Mouse (Mus musculus): ENCODE data around the gene Ranbp1.
"Not testable (repeated sequence)": the region's sequence is repeated elsewhere in the genome, so short reads cannot be mapped to it uniquely, and the experiment has no call there.

Ranbp1 gene

GRCm38 (mm10) chr16:18203430-18204091, 45.0 kb downstream of the Ranbp1 start:
- no peak for DNase-seq (ENCODE audit: low spot score in 2 of 2)

GRCm38 (mm10) chr16:18202061-18202460, 46.5 kb downstream of the Ranbp1 start:
- DNase-seq (ENCODE audit: low spot score in 2 of 2) = no peak

GRCm38 (mm10) chr16:18201620-18202019, 46.9 kb downstream of the Ranbp1 start:
- DNase-seq (ENCODE audit: low spot score in 2 of 2) = peak in 1 of 2 experiments; percentile 19

GRCm38 (mm10) chr16:18200062-18200461, 48.5 kb downstream of the Ranbp1 start:
- DNase-seq (ENCODE audit: low spot score in 2 of 2) = no peak

GRCm38 (mm10) chr16:18198365-18199098, 50.0 kb downstream of the Ranbp1 start:
- DNase-seq (ENCODE audit: low spot score in 2 of 2) = no peak

GRCm38 (mm10) chr16:18197881-18198280, 50.7 kb downstream of the Ranbp1 start:
- DNase-seq (ENCODE audit: low spot score in 2 of 2) = no peak

GRCm38 (mm10) chr16:18195561-18195960, 53.0 kb downstream of the Ranbp1 start:
- DNase-seq (ENCODE audit: low spot score in 2 of 2) = not testable (repeated sequence)

GRCm38 (mm10) chr16:18195068-18195467, 53.5 kb downstream of the Ranbp1 start:
- peak; percentile 78 to 82 for DNase-seq (ENCODE audit: low spot score in 2 of 2)

GRCm38 (mm10) chr16:18194208-18194985, 54.1 kb downstream of the Ranbp1 start:
- peak; percentile 68 for DNase-seq (ENCODE audit: low spot score in 2 of 2)

- no peak for DNase-seq (ENCODE audit: low spot score in 2 of 2)
These were observed 57.5 kb downstream of the Ranbp1 start for GRCm38 (mm10) chr16:18191006-18191405.
